15 mouse cellular contexts compared by ENCODE assay signal in genomic region chr11:32245614-32246013, GRCm38 (mm10). TPM values are rescaled to one million over a fixed set of nuclear protein-coding genes. Genes with fewer than 3 reads are reported as not detected.
A peak's percentile ranks its signal among the peaks of the same experiment; 100 is the strongest.
DNase-seq lines count a peak whose midpoint lies in the region; ATAC-seq and TF ChIP-seq lines count a peak whose summit lies in the region.
"Had no signal": no experiment of that assay in that cellular context is flagged by ENCODE, and none has a peak within 500 bp of the region (broad histone marks: within the 10 kb centered on the region; RNA-seq: fewer than 3 reads in every experiment).

No protein-coding gene starts in this region.

- no peak for TF ChIP-seq CTCF in lung, embryonic 14.5 days (IDR thresholded peaks at IDR 0.05; ENCODE audit: low read depth)
- no peak for TF ChIP-seq CTCF in liver, embryonic 14.5 days (IDR thresholded peaks at IDR 0.05; ENCODE audit: low read depth)

- no peak overlapping the region for H3K4me3 ChIP-seq in lung, embryonic 14.5 days (ENCODE audit: low read depth, low read length)
- H3K4me3 ChIP-seq in embryonic facial prominence, embryonic 15.5 days (replicated peaks) = no peak overlapping the region
- peak overlapping the region; percentile 21 to 29; a peak in 3 of 4 replicates for H3K4me3 ChIP-seq in liver, embryonic 14.5 days (ENCODE audit: insufficient read depth in 1 of 2, low read depth in 2 of 2, low read length in 2 of 2)
- no peak overlapping the region for H3K4me3 ChIP-seq in stomach, embryonic 15.5 days (replicated peaks)
- H3K4me3 ChIP-seq: forebrain, embryonic 13.5 days; neural tube, embryonic 13.5 days had no signal

- H3K27me3 ChIP-seq in lung, embryonic 14.5 days (ENCODE audit: insufficient read depth, low read length) = no peaks in the 10 kb centered on the region
- H3K27me3 ChIP-seq in embryonic facial prominence, embryonic 15.5 days = no peaks in the 10 kb centered on the region
- H3K27me3 ChIP-seq in liver, embryonic 14.5 days (ENCODE audit: control insufficient read depth, insufficient read depth, low read length) = no peaks in the 10 kb centered on the region
- H3K27me3 ChIP-seq in stomach, embryonic 15.5 days (replicated peaks) = no peaks in the 10 kb centered on the region
- H3K27me3 ChIP-seq: forebrain, embryonic 13.5 days; neural tube, embryonic 13.5 days had no signal

- WGBS in lung, embryonic 14.5 days = 89% methylated on average over 6 of the region's 6 CpGs
- 94% methylated on average over 6 of the region's 6 CpGs for WGBS in embryonic facial prominence, embryonic 15.5 days
- WGBS in liver, embryonic 14.5 days (ENCODE audit: insufficient replicate concordance) = 12% methylated on average over 6 of the region's 6 CpGs
- 87% methylated on average over 6 of the region's 6 CpGs for WGBS in stomach, embryonic 15.5 days

- peak; percentile 67; the same call in 1 of the 2 replicates for ATAC-seq in lung, embryonic 14.5 days (ENCODE audit: insufficient read depth)
- no peak for ATAC-seq in embryonic facial prominence, embryonic 15.5 days (ENCODE audit: insufficient number of reproducible peaks, low FRiP score, low TSS enrichment, low read depth)
- peak; percentile 96 for ATAC-seq in liver, embryonic 14.5 days (ENCODE audit: insufficient read depth)
- ATAC-seq in stomach, embryonic 15.5 days (ENCODE audit: insufficient read depth, low FRiP score, low read depth) = peak; percentile 97
- ATAC-seq in frontal cortex, adult (ENCODE audit: low TSS enrichment) = no peak
- ATAC-seq: forebrain, embryonic 13.5 days had no signal

- peak; percentile 100 for TF ChIP-seq EP300 in liver, embryonic 14.5 days (IDR thresholded peaks at IDR 0.05; ENCODE audit: low read depth)

- H3K27ac ChIP-seq in lung, embryonic 14.5 days (ENCODE audit: low read depth) = peak overlapping the region; percentile 51; the same call in 1 of the 2 replicates
- 0 out of 2 replicates have a peak overlapping the region, but pooled peaks have one; percentile 44 for H3K27ac ChIP-seq in embryonic facial prominence, embryonic 15.5 days (replicated peaks)
- peak overlapping the region; percentile 100 for H3K27ac ChIP-seq in liver, embryonic 14.5 days
- no peak overlapping the region for H3K27ac ChIP-seq in stomach, embryonic 15.5 days
- H3K27ac ChIP-seq: forebrain, embryonic 13.5 days; neural tube, embryonic 13.5 days had no signal

- H3K36me3 ChIP-seq in lung, embryonic 14.5 days (ENCODE audit: insufficient read depth) = peaks cover 76% of the 10 kb centered on the region
- H3K36me3 ChIP-seq in embryonic facial prominence, embryonic 15.5 days = peaks cover 56% of the 10 kb centered on the region
- H3K36me3 ChIP-seq in liver, embryonic 14.5 days (replicated peaks; ENCODE audit: control insufficient read depth, insufficient read depth, low read depth) = peaks cover 69% of the 10 kb centered on the region
- H3K36me3 ChIP-seq in stomach, embryonic 15.5 days = peaks cover 12% of the 10 kb centered on the region

- no peak overlapping the region for H3K4me2 ChIP-seq in lung, embryonic 14.5 days
- H3K4me2 ChIP-seq in embryonic facial prominence, embryonic 15.5 days (replicated peaks) = no peak overlapping the region
- peak overlapping the region; percentile 72 for H3K4me2 ChIP-seq in liver, embryonic 14.5 days (ENCODE audit: low read depth)
- H3K4me2 ChIP-seq in stomach, embryonic 15.5 days = no peak overlapping the region
- H3K4me2 ChIP-seq: forebrain, embryonic 13.5 days; neural tube, embryonic 13.5 days had no signal

- DNase-seq in lung, embryonic 14.5 days = no peak
- no peak for DNase-seq in lung, postnatal 14 days
- DNase-seq in liver, embryonic 14.5 days (ENCODE audit: low read depth in 3 of 3, low spot score in 3 of 3) = peak; percentile 95 to 97 (median 97)
- no peak for DNase-seq in cerebellum, adult 11-12 months
- DNase-seq: gastrocnemius, postnatal 36 days; heart, postnatal 36 days; layer of hippocampus, postnatal 36 days; midbrain, embryonic 14.5 days; thymus, postnatal 25 days had no signal

- H3K9ac ChIP-seq in lung, embryonic 14.5 days = no peak overlapping the region
- H3K9ac ChIP-seq in embryonic facial prominence, embryonic 15.5 days = no peak overlapping the region
- H3K9ac ChIP-seq in liver, embryonic 14.5 days (replicated peaks) = peak overlapping the region; percentile 91
- H3K9ac ChIP-seq in stomach, embryonic 15.5 days = no peak overlapping the region
- H3K9ac ChIP-seq: forebrain, embryonic 13.5 days; neural tube, embryonic 13.5 days had no signal

- H3K9me3 ChIP-seq in lung, embryonic 14.5 days (ENCODE audit: low read depth, low read length) = no peaks in the 10 kb centered on the region
- no peaks in the 10 kb centered on the region for H3K9me3 ChIP-seq in embryonic facial prominence, embryonic 15.5 days (replicated peaks)
- no peaks in the 10 kb centered on the region for H3K9me3 ChIP-seq in liver, embryonic 14.5 days (ENCODE audit: control insufficient read depth, low read length)
- H3K9me3 ChIP-seq in stomach, embryonic 15.5 days = no peaks in the 10 kb centered on the region
- H3K9me3 ChIP-seq: forebrain, embryonic 13.5 days; neural tube, embryonic 13.5 days had no signal

- no peaks in the 10 kb centered on the region for H3K4me1 ChIP-seq in lung, embryonic 14.5 days (ENCODE audit: insufficient read depth)
- H3K4me1 ChIP-seq in embryonic facial prominence, embryonic 15.5 days = peaks cover 22% of the 10 kb centered on the region
- H3K4me1 ChIP-seq in liver, embryonic 14.5 days (replicated peaks; ENCODE audit: control insufficient read depth in 2 of 2, insufficient read depth in 2 of 2, low read length in 1 of 2) = peaks cover 93 to 96% of the 10 kb centered on the region in 2 experiments
- no peaks in the 10 kb centered on the region for H3K4me1 ChIP-seq in stomach, embryonic 15.5 days
- H3K4me1 ChIP-seq: forebrain, embryonic 13.5 days; neural tube, embryonic 13.5 days had no signal

RNA-seq across cellular contexts. Expression of gene Mpg, which starts 19.3 kb away (rescaled TPM):
- 39.6 and 42.2 TPM in 2 replicates for polyA plus RNA-seq in lung, embryonic 14.5 days (2014; fragmentation: Nextera tagmentation; extraction: Ambion mirVana)
- polyA plus RNA-seq in embryonic facial prominence, embryonic 15.5 days (2015; fragmentation: Nextera tagmentation; extraction: Ambion mirVana) = 36.1 and 38.9 TPM in 2 replicates
- 8.1 and 9.9 TPM in 2 replicates for polyA plus RNA-seq in liver, embryonic 14.5 days (2012; rRNA removed)
- polyA plus RNA-seq in liver, embryonic 14.5 days (2014; fragmentation: Nextera tagmentation; extraction: Ambion mirVana) = 17.0 and 18.1 TPM in 2 replicates
- 32.7 and 35.8 TPM in 2 replicates for polyA plus RNA-seq in stomach, embryonic 15.5 days (2015; fragmentation: Nextera tagmentation; extraction: Ambion mirVana)

RNA-seq across cellular contexts. Expression of gene Nprl3, which starts 21.9 kb away (rescaled TPM):
- 44.0 and 46.3 TPM in 2 replicates for polyA plus RNA-seq in lung, embryonic 14.5 days (2014; fragmentation: Nextera tagmentation; extraction: Ambion mirVana)
- 41.2 and 44.0 TPM in 2 replicates for polyA plus RNA-seq in embryonic facial prominence, embryonic 15.5 days (2015; fragmentation: Nextera tagmentation; extraction: Ambion mirVana)
- polyA plus RNA-seq in liver, embryonic 14.5 days (2012; rRNA removed) = 36.8 and 44.5 TPM in 2 replicates
- polyA plus RNA-seq in liver, embryonic 14.5 days (2014; fragmentation: Nextera tagmentation; extraction: Ambion mirVana) = 16.5 and 16.8 TPM in 2 replicates
- 35.6 and 39.0 TPM in 2 replicates for polyA plus RNA-seq in stomach, embryonic 15.5 days (2015; fragmentation: Nextera tagmentation; extraction: Ambion mirVana)

RNA-seq across cellular contexts. Expression of gene Rhbdf1, which starts 23.5 kb away (rescaled TPM):
- 52.8 and 63.9 TPM in 2 replicates for polyA plus RNA-seq in lung, embryonic 14.5 days (2014; fragmentation: Nextera tagmentation; extraction: Ambion mirVana)
- 78.2 and 88.7 TPM in 2 replicates for polyA plus RNA-seq in embryonic facial prominence, embryonic 15.5 days (2015; fragmentation: Nextera tagmentation; extraction: Ambion mirVana)
- 5.8 and 6.2 TPM in 2 replicates for polyA plus RNA-seq in liver, embryonic 14.5 days (2012; rRNA removed)
- 3.0 and 4.4 TPM in 2 replicates for polyA plus RNA-seq in liver, embryonic 14.5 days (2014; fragmentation: Nextera tagmentation; extraction: Ambion mirVana)
- polyA plus RNA-seq in stomach, embryonic 15.5 days (2015; fragmentation: Nextera tagmentation; extraction: Ambion mirVana) = 57.6 and 63.1 TPM in 2 replicates

RNA-seq across cellular contexts. Expression of gene Hba-x, which starts 30.6 kb away (rescaled TPM):
- 211 and 266 TPM in 2 replicates for polyA plus RNA-seq in lung, embryonic 14.5 days (2014; fragmentation: Nextera tagmentation; extraction: Ambion mirVana)
- 59.0 and 98.8 TPM in 2 replicates for polyA plus RNA-seq in embryonic facial prominence, embryonic 15.5 days (2015; fragmentation: Nextera tagmentation; extraction: Ambion mirVana)
- 32.1 and 38.8 TPM in 2 replicates for polyA plus RNA-seq in liver, embryonic 14.5 days (2012; rRNA removed)
- polyA plus RNA-seq in liver, embryonic 14.5 days (2014; fragmentation: Nextera tagmentation; extraction: Ambion mirVana) = 74.9 and 85.3 TPM in 2 replicates
- polyA plus RNA-seq in stomach, embryonic 15.5 days (2015; fragmentation: Nextera tagmentation; extraction: Ambion mirVana) = 61.7 and 62.6 TPM in 2 replicates
- polyA plus RNA-seq: liver, adult 2 months had no signal

RNA-seq across cellular contexts. Expression of gene Hba-a1, which starts 37.7 kb away (rescaled TPM):
- polyA plus RNA-seq in lung, embryonic 14.5 days (2014; fragmentation: Nextera tagmentation; extraction: Ambion mirVana) = 4,575 and 4,689 TPM in 2 replicates
- polyA plus RNA-seq in embryonic facial prominence, embryonic 15.5 days (2015; fragmentation: Nextera tagmentation; extraction: Ambion mirVana) = 4,298 and 5,653 TPM in 2 replicates
- polyA plus RNA-seq in liver, embryonic 14.5 days (2012; rRNA removed) = 26,041 and 60,430 TPM in 2 replicates
- polyA plus RNA-seq in liver, embryonic 14.5 days (2014; fragmentation: Nextera tagmentation; extraction: Ambion mirVana) = 70,707 and 74,513 TPM in 2 replicates
- 4,810 and 9,460 TPM in 2 replicates for polyA plus RNA-seq in stomach, embryonic 15.5 days (2015; fragmentation: Nextera tagmentation; extraction: Ambion mirVana)

Comparison
In these comparisons a context has a peak if more than half of its experiments do, and no peak if none do; other contexts are left out.
1. ATAC-seq: peak in lung, embryonic 14.5 days (single experiment), liver, embryonic 14.5 days (single experiment) and stomach, embryonic 15.5 days (single experiment); none in embryonic facial prominence, embryonic 15.5 days (single experiment) and frontal cortex, adult (single experiment).
2. DNase-seq: peak in liver, embryonic 14.5 days (3 of 3); none in lung, embryonic 14.5 days (single experiment), lung, postnatal 14 days (single experiment) and cerebellum, adult 11-12 months (single experiment).
3. H3K4me3 ChIP-seq: peak in liver, embryonic 14.5 days (2 of 2); none in lung, embryonic 14.5 days (single experiment), embryonic facial prominence, embryonic 15.5 days (single experiment) and stomach, embryonic 15.5 days (single experiment).